Mouse (Mus musculus) bone marrow, adult 2 months (tissue): ENCODE measurements around the gene Spata7.

Experiments used
- CTCF ChIP-seq: fragments of 200-500 bp; IDR thresholded peaks from 2 replicates; pipeline ENCODE4 v1.5.1; 2011; ENCODE audit warnings: low read length, control low read depth; ENCODE audit not compliant: control insufficient read depth, insufficient read depth
- POLR2A ChIP-seq: fragments of 200-500 bp; IDR thresholded peaks from 2 replicates; pipeline ENCODE4 v1.6.1; 2011; ENCODE audit warnings: low read depth, mild to moderate bottlenecking, control low read depth, low read length, borderline replicate concordance; ENCODE audit not compliant: control insufficient read depth

DNA sequence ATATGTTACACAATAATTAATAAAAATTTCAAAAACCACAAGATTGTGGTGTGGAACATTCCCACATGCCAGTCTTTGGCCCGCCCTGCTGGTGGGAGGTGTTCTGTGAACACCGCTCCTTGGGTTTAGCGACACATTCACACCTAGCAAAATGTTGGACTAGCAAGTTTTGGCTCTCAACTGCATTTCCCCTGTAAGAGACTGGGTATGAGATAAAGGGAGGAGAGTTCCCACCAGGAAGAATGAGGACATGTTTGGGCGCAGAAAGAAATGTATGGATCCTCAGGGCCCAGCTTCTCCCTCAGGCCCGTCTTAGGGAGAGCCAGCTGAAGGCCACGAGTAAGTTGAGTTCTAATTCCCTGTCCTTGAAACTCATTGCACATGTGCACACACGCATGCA is 34.7 kb downstream of the Spata7 start:
- no peak for TF ChIP-seq CTCF
- no peak for TF ChIP-seq POLR2A
